Mouse (Mus musculus) lung, postnatal 0 days (tissue): ENCODE measurements around the gene Banp.

Experiments
- CTCF ChIP-seq: IDR thresholded peaks from 2 replicates; pipeline ENCODE4 v1.5.1; 2016; ENCODE audit warnings: antibody characterized with exemption, mild to moderate bottlenecking
- EP300 ChIP-seq: IDR thresholded peaks from 2 replicates; pipeline ENCODE4 v1.6.1; 2016; ENCODE audit warnings: antibody characterized with exemption, mild to moderate bottlenecking, control low read depth

- no peak for TF ChIP-seq EP300
- TF ChIP-seq CTCF: no peak
Measured at GRCm38 (mm10) chr8:122025546-122025945, 76.0 kb downstream of the Banp start.
